Mouse (Mus musculus) liver, embryonic 15.5 days (tissue): Measurements from ENCODE around the gene Fam227a. TPM values are rescaled to one million over a fixed set of nuclear protein-coding genes. Genes with fewer than 3 reads are reported as not detected.
A peak's percentile ranks its signal among the peaks of the same experiment; 100 is the strongest.

Experiments
- ATAC-seq: fragments of 200-750 bp; cut with Nextera tagmentation; 2 replicates; pipeline ENCODE4 v1.8.0; 2017; ENCODE audit warnings: moderate number of reproducible peaks, mild to moderate bottlenecking, moderate library complexity; ENCODE audit not compliant: insufficient read depth
- H3K27ac ChIP-seq: fragments of 300-500 bp; sonication (generic); replicated peaks from 2 replicates; pipeline ENCODE4 v1.5.1; 2015; ENCODE audit warnings: mild to moderate bottlenecking, inconsistent platforms
- H3K27me3 ChIP-seq: fragments of 300-500 bp; sonication (generic); 2 replicates; pipeline ENCODE4 v1.6.1; 2015; ENCODE audit warnings: mild to moderate bottlenecking, inconsistent platforms
- H3K36me3 ChIP-seq: fragments of 300-500 bp; sonication (generic); replicated peaks from 2 replicates; pipeline ENCODE4 v1.6.1; 2015; ENCODE audit warnings: moderate library complexity, mild to moderate bottlenecking, inconsistent platforms
- H3K4me1 ChIP-seq: fragments of 300-500 bp; sonication (generic); replicated peaks from 2 replicates; pipeline ENCODE4 v1.6.1; 2015; ENCODE audit warnings: inconsistent platforms
- H3K4me2 ChIP-seq: fragments of 300-500 bp; sonication (generic); 2 replicates; pipeline ENCODE4 v1.6.1; 2015; ENCODE audit warnings: moderate library complexity, mild to moderate bottlenecking, inconsistent platforms
- H3K4me3 ChIP-seq: fragments of 300-500 bp; sonication (generic); replicated peaks from 2 replicates; pipeline ENCODE4 v1.5.1; 2015; ENCODE audit warnings: mild to moderate bottlenecking, inconsistent platforms
- H3K9ac ChIP-seq: fragments of 300-500 bp; sonication (generic); 2 replicates; pipeline ENCODE4 v1.6.1; 2015; ENCODE audit warnings: moderate library complexity, mild to moderate bottlenecking, inconsistent platforms
- H3K9me3 ChIP-seq: fragments of 300-500 bp; sonication (generic); replicated peaks from 2 replicates; pipeline ENCODE4 v1.6.1; 2016; ENCODE audit warnings: inconsistent platforms
- WGBS: fragments of 180-500 bp; shearing (Covaris S2); methylation state at CpG from one replicate; pipeline ENCODE4 v1.1.7; 2015; ENCODE audit warnings: mixed read lengths; ENCODE audit not compliant: insufficient replicate concordance; 5-methylcytosine and 5-hydroxymethylcytosine counted together
- polyA plus RNA-seq: library from polyadenylated mRNA; unstranded; fragments of >200 nt; fragmentation: Nextera tagmentation; extraction: Ambion mirVana; gene quantifications from 2 replicates; pipeline ENCODE4 v1.2.1, GENCODE M21; 2015

The Fam227a gene
- 0.05 and 0.12 TPM in 2 replicates for polyA plus RNA-seq

- Histone ChIP-seq H3K36me3 (no peaks in the 10 kb centered on the region), H3K4me1 (peaks cover 21% of the 10 kb centered on the region), H3K9me3 (no peaks in the 10 kb centered on the region), H3K4me3 (peak within 1 kb of the TSS; percentile 82), H3K9ac (peak within 1 kb of the TSS; percentile 68), H3K27me3 (no peaks in the 10 kb centered on the region), H3K4me2 (peak within 1 kb of the TSS; percentile 98), H3K27ac (peak within 1 kb of the TSS; percentile 90)
- peak; percentile 88 for ATAC-seq
- WGBS: under 1% methylated on average over 55 of the region's 55 CpGs
Observed at GRCm38 (mm10) chr15:79658531-79659375, at the start of gene Fam227a, which contains the start of gene Cby1. Fam227a (minus strand) TSS chr15:79658956. Cby1 (plus strand) TSS chr15:79659199.

- Histone ChIP-seq H3K4me1 (0 out of 2 replicates have a peak, but pooled peaks cover 2% of the 10 kb centered on the region), H3K9ac (no peak overlapping the region), H3K27ac (no peak overlapping the region), H3K9me3 (no peaks in the 10 kb centered on the region), H3K4me3 (no peak overlapping the region), H3K27me3 (no peaks in the 10 kb centered on the region), H3K4me2 (no peak overlapping the region), H3K36me3 (peaks cover 75% of the 10 kb centered on the region)
- 79% methylated on average over 5 of the region's 5 CpGs for WGBS
- no peak for ATAC-seq
Observed at GRCm38 (mm10) chr15:79708229-79708822, 49.6 kb upstream of the Fam227a start.

DNA sequence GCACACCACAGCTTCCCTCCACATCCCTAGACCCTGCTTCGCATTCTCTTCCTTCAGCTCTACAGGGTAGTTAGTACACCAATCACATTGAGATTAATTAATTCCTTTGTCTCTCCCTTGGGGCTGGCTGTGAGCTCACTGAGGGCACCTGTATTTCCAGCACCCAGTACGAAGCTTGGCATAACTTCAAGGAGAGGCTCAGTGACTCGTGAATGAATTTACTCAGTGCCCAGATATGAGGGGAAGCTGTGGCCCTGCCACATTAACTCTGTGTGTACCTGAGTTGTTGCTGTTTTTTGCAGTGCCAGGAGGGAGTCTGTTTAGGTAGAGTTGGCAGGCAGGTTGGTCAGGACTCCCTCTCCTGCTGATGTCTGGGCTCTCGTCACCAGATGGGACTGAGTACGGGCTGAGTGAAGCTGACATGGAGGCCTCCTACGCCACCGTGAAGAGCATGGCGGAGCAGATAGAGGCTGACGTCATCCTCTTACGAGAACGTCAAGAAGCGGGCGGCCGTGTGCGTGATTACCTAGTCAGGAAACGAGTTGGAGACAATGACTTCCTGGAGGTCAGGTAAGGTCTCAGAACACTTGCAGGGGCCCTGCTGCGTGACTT is 48.0 kb upstream of the Fam227a start:
- Histone ChIP-seq H3K4me1 (no peaks in the 10 kb centered on the region), H3K9me3 (no peaks in the 10 kb centered on the region), H3K4me2 (no peak overlapping the region), H3K36me3 (peaks cover 59% of the 10 kb centered on the region), H3K4me3 (no peak overlapping the region), H3K27ac (no peak overlapping the region), H3K9ac (no peak overlapping the region), H3K27me3 (no peaks in the 10 kb centered on the region)
- no peak for ATAC-seq
- WGBS: 78% methylated on average over 17 of the region's 17 CpGs

GRCm38 (mm10) chr15:79697558-79698187 is 38.9 kb upstream of the Fam227a start:
- H3K4me2 ChIP-seq: 0 out of 2 replicates have a peak overlapping the region, but pooled peaks have one; percentile 92
- no peak overlapping the region for H3K4me3 ChIP-seq
- peaks cover 37% of the 10 kb centered on the region for H3K36me3 ChIP-seq
- no peaks in the 10 kb centered on the region for H3K27me3 ChIP-seq
- H3K27ac ChIP-seq: peak overlapping the region; percentile 95; the same call in 1 of the 2 replicates
- H3K4me1 ChIP-seq: peaks cover 54% of the 10 kb centered on the region
- no peak overlapping the region for H3K9ac ChIP-seq
- ATAC-seq: no peak
- H3K9me3 ChIP-seq: no peaks in the 10 kb centered on the region
- WGBS: 66% methylated on average over 9 of the region's 9 CpGs

GRCm38 (mm10) chr15:79697011-79697410 is 38.3 kb upstream of the Fam227a start:
- Histone ChIP-seq H3K4me2 (peak overlapping the region; percentile 92), H3K27ac (peak overlapping the region; percentile 95), H3K27me3 (no peaks in the 10 kb centered on the region), H3K9me3 (no peaks in the 10 kb centered on the region), H3K4me3 (no peak overlapping the region), H3K36me3 (peaks cover 37% of the 10 kb centered on the region), H3K9ac (no peak overlapping the region), H3K4me1 (peaks cover 61% of the 10 kb centered on the region)
- 55% methylated on average over 6 of the region's 6 CpGs for WGBS
- no peak for ATAC-seq

DNA sequence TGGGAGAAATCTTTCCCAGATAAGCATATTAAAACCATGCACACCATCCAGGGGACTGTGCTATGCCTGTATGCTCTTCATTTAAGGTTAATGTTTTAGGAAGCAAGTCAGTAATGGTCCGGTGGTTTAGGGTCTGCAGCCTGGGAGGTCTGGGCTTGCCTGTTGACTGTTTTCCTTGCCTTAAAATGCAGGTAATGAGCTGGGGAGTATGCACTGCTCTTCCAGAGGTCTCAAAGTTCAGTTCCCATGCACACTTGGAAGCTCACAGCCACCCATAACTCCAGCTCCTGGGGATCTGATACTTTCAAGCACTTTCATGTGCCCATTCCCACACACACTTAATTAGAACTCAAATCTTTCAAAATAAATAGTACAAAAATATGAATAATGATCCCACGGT is 37.8 kb upstream of the Fam227a start:
- H3K27ac ChIP-seq: peak overlapping the region; percentile 95
- H3K27me3 ChIP-seq: no peaks in the 10 kb centered on the region
- H3K4me2 ChIP-seq: peak overlapping the region; percentile 92; the same call in 1 of the 2 replicates
- H3K4me1 ChIP-seq: peaks cover 66% of the 10 kb centered on the region
- ATAC-seq: no peak
- peaks cover 37% of the 10 kb centered on the region for H3K36me3 ChIP-seq
- peak overlapping the region; percentile 3; the same call in 1 of the 2 replicates for H3K9ac ChIP-seq
- no peaks in the 10 kb centered on the region for H3K9me3 ChIP-seq
- WGBS: 84% methylated on average over 2 of the region's 2 CpGs
- H3K4me3 ChIP-seq: no peak overlapping the region

- H3K4me2 ChIP-seq: peak overlapping the region; percentile 92
- H3K36me3 ChIP-seq: peaks cover 37% of the 10 kb centered on the region
- H3K9ac ChIP-seq: peak overlapping the region; percentile 61; the same call in 1 of the 2 replicates
- H3K4me1 ChIP-seq: peaks cover 69% of the 10 kb centered on the region
- ATAC-seq: peak; percentile 21
- 6% methylated on average over 3 of the region's 3 CpGs for WGBS
- peak overlapping the region; percentile 96 for H3K4me3 ChIP-seq
- H3K9me3 ChIP-seq: no peaks in the 10 kb centered on the region
- H3K27ac ChIP-seq: peak overlapping the region; percentile 95
- H3K27me3 ChIP-seq: no peaks in the 10 kb centered on the region
Observed at GRCm38 (mm10) chr15:79695516-79695915, 36.8 kb upstream of the Fam227a start.

DNA sequence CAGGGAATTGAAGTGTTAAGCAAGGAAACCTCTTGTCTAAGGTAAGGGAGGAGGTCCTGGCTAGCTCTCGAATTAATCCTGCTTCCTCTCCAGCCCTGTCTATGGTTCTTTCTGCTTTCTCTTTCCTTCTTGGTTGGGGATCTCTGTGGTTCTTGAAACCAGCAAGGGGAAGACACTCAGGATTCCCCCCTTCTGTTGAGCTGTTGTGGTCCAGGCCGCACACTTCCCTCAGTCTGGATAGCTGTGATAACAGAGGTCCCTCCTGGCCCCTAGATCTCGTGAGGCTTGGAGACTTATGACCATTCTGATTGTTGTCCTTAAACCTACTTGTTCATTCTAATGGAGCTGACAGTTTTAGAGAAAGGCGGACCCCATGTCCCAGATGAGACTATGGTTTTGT is 35.8 kb upstream of the Fam227a start:
- WGBS: 10% methylated on average over 4 of the region's 4 CpGs
- Histone ChIP-seq H3K9ac (peak overlapping the region; percentile 61), H3K4me3 (peak overlapping the region; percentile 96), H3K4me1 (peaks cover 76% of the 10 kb centered on the region), H3K36me3 (peaks cover 35% of the 10 kb centered on the region), H3K9me3 (no peaks in the 10 kb centered on the region), H3K27me3 (no peaks in the 10 kb centered on the region), H3K27ac (peak overlapping the region; percentile 95), H3K4me2 (peak overlapping the region; percentile 92)
- 0 out of 2 replicates have a peak, but pooled peaks have one; percentile 8 for ATAC-seq

DNA sequence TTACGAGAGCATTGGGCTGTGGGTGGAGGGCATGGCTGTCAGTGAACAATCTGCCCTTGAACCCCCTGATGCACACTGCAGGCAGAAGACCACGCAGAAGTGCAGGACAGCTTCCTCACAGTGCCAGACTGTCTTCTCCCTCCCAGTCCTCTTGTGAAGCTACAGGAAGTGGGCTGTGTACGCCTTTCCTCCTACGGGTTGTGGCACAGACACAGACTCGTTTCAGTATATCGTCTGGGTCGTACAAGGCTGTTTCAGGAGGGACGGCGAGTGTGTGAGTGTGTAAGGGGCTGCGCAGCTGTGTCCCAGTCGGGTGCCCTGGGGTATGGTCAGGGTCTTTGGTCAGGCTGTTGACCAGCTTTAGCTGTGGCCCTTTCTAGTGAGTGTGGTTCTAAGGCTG is 35.0 kb upstream of the Fam227a start:
- H3K4me1 ChIP-seq: peaks cover 81% of the 10 kb centered on the region
- H3K27ac ChIP-seq: peak overlapping the region; percentile 95
- peak overlapping the region; percentile 92 for H3K4me2 ChIP-seq
- H3K36me3 ChIP-seq: peaks cover 29% of the 10 kb centered on the region
- ATAC-seq: no peak
- H3K4me3 ChIP-seq: peak overlapping the region; percentile 96
- H3K27me3 ChIP-seq: no peaks in the 10 kb centered on the region
- H3K9ac ChIP-seq: peak overlapping the region; percentile 61
- 13% methylated on average over 11 of the region's 11 CpGs for WGBS
- H3K9me3 ChIP-seq: no peaks in the 10 kb centered on the region

GRCm38 (mm10) chr15:79692334-79692733 is 33.6 kb upstream of the Fam227a start:
- Histone ChIP-seq H3K9me3 (no peaks in the 10 kb centered on the region), H3K27me3 (no peaks in the 10 kb centered on the region), H3K4me2 (peak overlapping the region; percentile 92), H3K27ac (peak overlapping the region; percentile 95), H3K4me3 (peak overlapping the region; percentile 96), H3K36me3 (peaks cover 20% of the 10 kb centered on the region), H3K4me1 (peaks cover 80% of the 10 kb centered on the region), H3K9ac (peak overlapping the region; percentile 61)
- WGBS: 55% methylated on average over 5 of the region's 5 CpGs
- ATAC-seq: no peak
